Mouse (Mus musculus) heart, postnatal 36 days (tissue): ENCODE data around the gene Glycam1. TPM values are rescaled to one million over a fixed set of nuclear protein-coding genes. Genes with fewer than 3 reads are reported as not detected.

Experiments used
- DNase-seq, 2 experiments: peaks; one replicate each; pipeline ENCODE4 v3.0.0; 2021 to 2022
- intact Hi-C: fragments of 180-260 bp; cut with DNase I; formaldehyde crosslinking; loops from one replicate; pipeline ENCODE4 v1.15.1; 2025
- total RNA-seq, 2 experiments: library from RNA; stranded (reverse); gene quantifications; 2 replicates each; pipeline ENCODE4 v1.2.3; 2021

Glycam1 gene
- total RNA-seq, 2 experiments from 2014 or later, result not detected

DNA sequence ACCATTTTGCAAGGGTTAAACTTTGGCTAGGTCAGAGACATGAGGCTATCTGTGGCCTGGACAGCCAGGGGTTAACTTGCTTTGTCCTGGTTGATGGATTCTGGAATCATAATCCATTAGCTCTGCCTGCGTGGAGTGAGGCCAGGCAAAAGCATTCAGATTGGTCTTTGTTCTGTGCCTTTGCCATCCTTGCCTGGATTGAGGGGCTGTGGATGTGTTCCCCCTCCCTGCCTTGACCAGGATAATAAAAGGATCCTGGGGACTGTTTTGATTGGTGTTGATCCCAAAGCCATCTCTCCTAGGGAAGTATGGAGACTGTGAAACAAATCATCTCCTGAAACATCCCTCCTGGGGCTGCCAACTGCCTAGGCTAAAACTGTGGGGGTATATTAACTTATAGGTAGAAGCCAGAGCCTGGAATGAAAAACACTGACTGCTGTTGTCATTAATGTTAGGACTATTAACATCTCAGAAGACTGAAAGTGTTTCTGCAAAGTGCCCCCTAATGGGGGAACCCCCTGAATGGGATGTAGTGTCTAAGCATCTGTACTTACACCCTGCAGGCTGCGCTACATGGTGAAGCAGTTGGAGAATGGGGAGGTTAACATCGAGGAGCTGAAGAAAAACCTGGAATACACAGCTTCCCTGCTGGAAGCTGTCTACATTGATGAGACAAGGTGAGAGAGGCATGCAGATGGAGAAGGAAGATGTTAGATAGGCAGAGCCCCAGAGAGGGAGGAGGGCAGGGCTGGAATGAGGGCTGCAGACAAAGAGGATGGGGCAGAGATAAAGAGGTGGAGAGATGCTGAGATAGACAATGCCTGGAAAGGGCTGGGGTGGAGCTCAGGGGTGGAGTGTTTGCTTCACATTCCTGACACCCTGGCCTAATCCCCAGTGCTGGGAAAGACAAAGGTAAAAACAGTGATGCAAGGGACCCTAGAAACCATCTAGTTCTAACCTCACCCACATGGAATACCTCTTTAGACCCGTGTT lies 45.2 kb downstream of the Glycam1 start:
- intact Hi-C loops, result no loop called here
- DNase-seq, result no peak

- DNase-seq, result no peak
- intact Hi-C loops, result no loop called here
These were observed 46.1 kb downstream of the Glycam1 start for GRCm38 (mm10) chr15:103518600-103519385.

DNA sequence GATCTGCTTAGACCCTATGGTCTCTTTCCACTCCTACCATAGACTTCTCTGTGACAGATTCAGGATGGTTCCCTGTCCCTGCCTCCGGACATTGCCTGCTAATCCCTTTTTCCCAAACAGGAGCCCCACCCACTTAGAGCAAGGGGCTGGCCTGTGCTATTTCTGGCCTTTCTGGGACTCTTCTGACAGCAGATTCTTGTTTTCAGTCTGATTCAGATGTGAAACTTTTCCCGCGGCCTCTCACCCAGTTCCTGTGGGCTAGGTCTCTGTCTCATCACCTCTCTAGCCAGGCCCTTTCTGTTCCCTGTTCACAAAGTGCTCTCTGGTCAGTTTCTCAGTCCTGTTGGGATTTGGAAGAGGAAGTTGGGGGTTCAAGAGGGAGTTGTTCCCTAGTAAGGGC lies 50.0 kb downstream of the Glycam1 start:
- intact Hi-C loops, result no loop called here

DNA sequence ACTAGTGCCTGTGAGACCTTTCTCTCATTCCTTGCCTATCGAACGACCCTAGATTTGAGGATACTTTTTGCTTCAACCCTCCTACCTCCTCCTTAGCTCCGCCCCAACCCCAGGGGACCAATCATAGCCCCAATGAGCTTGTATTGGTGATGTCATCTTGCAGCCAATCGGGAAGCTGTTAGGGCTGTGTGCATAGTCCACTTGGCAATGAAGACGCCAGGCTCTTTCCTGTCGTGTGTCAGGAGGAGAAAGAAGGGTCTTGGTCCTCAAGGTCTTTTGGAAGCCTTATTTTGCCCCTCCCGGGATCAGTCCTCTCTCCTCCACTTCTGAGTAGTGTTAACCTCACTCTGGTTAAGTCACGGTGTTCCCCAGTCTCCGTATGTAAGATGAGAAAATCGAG lies 50.8 kb downstream of the Glycam1 start:
- intact Hi-C loops, result no loop called here
- DNase-seq, result peak; percentile 55 to 61

More for the DNA sequence above, 50.0 kb downstream of the Glycam1 start:
- DNase-seq, result peak in 1 of 2 experiments; percentile 18

DNA sequence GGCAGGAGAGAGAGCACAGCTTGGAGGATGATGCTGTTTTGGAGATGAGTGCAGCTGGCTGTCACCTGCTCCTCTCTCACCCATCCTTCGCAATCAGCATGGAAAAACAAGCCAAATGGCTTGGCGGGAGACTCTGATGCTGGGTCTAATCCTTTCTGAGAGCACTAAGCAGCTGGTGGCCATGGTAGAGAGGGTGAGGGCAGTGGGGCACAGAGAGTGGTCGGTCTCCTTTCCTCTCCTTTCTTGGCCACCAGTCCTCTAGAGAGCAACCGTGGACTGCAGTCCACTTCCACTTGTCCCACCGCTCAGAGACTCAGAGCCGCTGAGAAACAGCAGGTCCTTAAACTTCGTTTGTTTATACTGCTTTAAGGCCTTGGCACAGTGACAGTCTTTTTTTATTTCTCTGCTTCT lies 51.3 kb downstream of the Glycam1 start:
- DNase-seq, result no peak
- intact Hi-C loops, result no loop called here

Other genes starting within 250 kb of the Glycam1 start
- 10 to 100 TPM; 12.9 to 13.0 TPM for gene Zfp385a, start 225.0 kb downstream of the Glycam1 start, total RNA-seq
- 10 to 100 TPM; 46.1 to 47.1 TPM for gene Itga5, start 198.3 kb downstream of the Glycam1 start, total RNA-seq
- not detected for gene Gtsf1, start 134.6 kb downstream of the Glycam1 start, total RNA-seq
- not detected for gene Gtsf2, start 116.6 kb downstream of the Glycam1 start, total RNA-seq
- 1 to 10 TPM; 3.6 to 5.7 TPM for gene Nckap1l, start 111.3 kb downstream of the Glycam1 start, total RNA-seq
- gene Pde1b, start 62.0 kb downstream of the Glycam1 start, total RNA-seq, result 1 to 10 TPM; 1.2 to 1.5 TPM
- 10 to 100 TPM in 1 of 2 experiments, 1 to 10 TPM in 1; 9.4 to 10.1 TPM for gene Ppp1r1a, start 27.1 kb downstream of the Glycam1 start, total RNA-seq
- gene Mucl1, start 190.4 kb upstream of the Glycam1 start, total RNA-seq, result under 1 TPM in 1 of 2 experiments, not detected in 1; 0.69 TPM